Mouse (Mus musculus): Measurements from ENCODE around the gene Engase. TPM values are rescaled to one million over a fixed set of nuclear protein-coding genes. Genes with fewer than 3 reads are reported as not detected.

Engase gene
- polyA plus RNA-seq, 1 experiment from 2014 or later, result 4.0 TPM

DNA sequence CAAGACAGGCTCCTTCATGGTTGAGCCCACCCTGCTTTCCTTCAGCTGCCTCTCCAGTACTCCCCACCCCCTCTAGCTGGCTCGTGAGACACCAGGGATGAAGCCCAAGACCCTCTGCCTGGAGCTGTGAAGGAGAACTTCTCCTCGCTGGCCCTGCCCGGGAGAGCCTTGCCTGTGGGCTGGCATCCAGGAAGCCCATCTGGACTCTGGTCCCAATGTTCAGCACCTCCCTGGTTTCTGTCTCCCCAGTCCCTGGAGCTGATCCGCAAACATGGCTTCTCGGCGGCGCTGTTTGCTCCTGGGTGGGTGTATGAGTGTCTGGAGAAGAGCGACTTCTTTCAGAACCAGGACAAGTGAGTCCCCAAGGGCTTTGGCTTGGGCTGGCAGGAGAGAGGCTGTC lies 7.5 kb downstream of the Engase start:
- peaks cover 6% of the 10 kb centered on the region; the same call in 1 of the 2 replicates for H3K36me3 ChIP-seq (ENCODE audit: control insufficient read depth, insufficient read depth)
- H3K9ac ChIP-seq (ENCODE audit: low read length), result no peak overlapping the region
- no peak overlapping the region for H3K4me3 ChIP-seq (ENCODE audit: low read length)
- H3K4me1 ChIP-seq (ENCODE audit: control insufficient read depth, insufficient read depth, low read length), result no peaks in the 10 kb centered on the region
- H3K4me2 ChIP-seq (ENCODE audit: low read depth, low read length), result no peak overlapping the region
- WGBS, result 80% methylated on average over 8 of the region's 8 CpGs
- ATAC-seq (replicated peaks; ENCODE audit: extremely low read depth, insufficient read depth, low FRiP score), result no peak
- no peaks in the 10 kb centered on the region for H3K27me3 ChIP-seq (ENCODE audit: control insufficient read depth, insufficient read depth, low read length)
- H3K27ac ChIP-seq (ENCODE audit: low read length), result no peak overlapping the region
- H3K9me3 ChIP-seq (replicated peaks; ENCODE audit: control insufficient read depth, low read length), result no peaks in the 10 kb centered on the region

- H3K4me3 ChIP-seq (ENCODE audit: low read length), result no peak overlapping the region
- H3K4me1 ChIP-seq (ENCODE audit: control insufficient read depth, insufficient read depth, low read length), result no peaks in the 10 kb centered on the region
- no peaks in the 10 kb centered on the region for H3K9me3 ChIP-seq (replicated peaks; ENCODE audit: control insufficient read depth, low read length)
- H3K27me3 ChIP-seq (ENCODE audit: control insufficient read depth, insufficient read depth, low read length), result no peaks in the 10 kb centered on the region
- WGBS, result 52% methylated on average over 11 of the region's 11 CpGs
- no peak for ATAC-seq (replicated peaks; ENCODE audit: extremely low read depth, insufficient read depth, low FRiP score)
- H3K27ac ChIP-seq (ENCODE audit: low read length), result no peak overlapping the region
- H3K4me2 ChIP-seq (ENCODE audit: low read depth, low read length), result no peak overlapping the region
- peaks cover 6% of the 10 kb centered on the region; the same call in 1 of the 2 replicates for H3K36me3 ChIP-seq (ENCODE audit: control insufficient read depth, insufficient read depth)
- no peak overlapping the region for H3K9ac ChIP-seq (ENCODE audit: low read length)
Measured at GRCm38 (mm10) chr11:118485338-118485737, 8.7 kb downstream of the Engase start.

GRCm38 (mm10) chr11:118485780-118486179 lies 9.2 kb downstream of the Engase start:
- peaks cover 2% of the 10 kb centered on the region; the same call in 1 of the 2 replicates for H3K4me1 ChIP-seq (ENCODE audit: control insufficient read depth, insufficient read depth, low read length)
- H3K36me3 ChIP-seq (ENCODE audit: control insufficient read depth, insufficient read depth), result peaks cover 6% of the 10 kb centered on the region; the same call in 1 of the 2 replicates
- 81% methylated on average over 3 of the region's 3 CpGs for WGBS
- no peaks in the 10 kb centered on the region for H3K27me3 ChIP-seq (ENCODE audit: control insufficient read depth, insufficient read depth, low read length)
- H3K4me2 ChIP-seq (ENCODE audit: low read depth, low read length), result no peak overlapping the region
- H3K9me3 ChIP-seq (replicated peaks; ENCODE audit: control insufficient read depth, low read length), result no peaks in the 10 kb centered on the region
- no peak overlapping the region for H3K4me3 ChIP-seq (ENCODE audit: low read length)
- no peak for ATAC-seq (replicated peaks; ENCODE audit: extremely low read depth, insufficient read depth, low FRiP score)
- H3K27ac ChIP-seq (ENCODE audit: low read length), result no peak overlapping the region
- no peak overlapping the region for H3K9ac ChIP-seq (ENCODE audit: low read length)

DNA sequence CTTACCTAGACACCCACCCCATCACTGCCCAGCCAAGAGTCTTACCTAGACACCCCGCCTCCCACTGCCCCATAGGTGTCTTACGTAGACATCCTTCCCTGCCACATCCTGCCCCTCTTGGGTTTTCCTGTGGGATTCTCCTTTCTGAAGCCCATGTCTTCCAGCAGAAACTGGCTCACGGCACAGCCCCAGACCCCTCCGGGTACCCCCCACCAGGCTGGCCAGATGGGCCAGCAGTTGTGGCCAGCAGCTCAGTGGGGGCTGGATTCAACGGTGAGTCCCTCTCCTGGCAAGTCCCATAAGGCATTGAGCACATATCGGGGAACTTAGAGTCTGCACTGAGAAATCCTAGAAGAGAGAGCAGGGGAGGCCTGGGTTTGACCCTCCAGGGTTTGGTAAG lies 9.7 kb downstream of the Engase start:
- ATAC-seq (replicated peaks; ENCODE audit: extremely low read depth, insufficient read depth, low FRiP score), result no peak
- 81% methylated on average over 6 of the region's 6 CpGs for WGBS
- H3K36me3 ChIP-seq (ENCODE audit: control insufficient read depth, insufficient read depth), result peaks cover 6% of the 10 kb centered on the region; the same call in 1 of the 2 replicates
- no peak overlapping the region for H3K4me3 ChIP-seq (ENCODE audit: low read length)
- H3K27ac ChIP-seq (ENCODE audit: low read length), result no peak overlapping the region
- H3K4me2 ChIP-seq (ENCODE audit: low read depth, low read length), result no peak overlapping the region
- H3K27me3 ChIP-seq (ENCODE audit: control insufficient read depth, insufficient read depth, low read length), result no peaks in the 10 kb centered on the region
- H3K4me1 ChIP-seq (ENCODE audit: control insufficient read depth, insufficient read depth, low read length), result peaks cover 2% of the 10 kb centered on the region; the same call in 1 of the 2 replicates
- H3K9ac ChIP-seq (ENCODE audit: low read length), result no peak overlapping the region
- no peaks in the 10 kb centered on the region for H3K9me3 ChIP-seq (replicated peaks; ENCODE audit: control insufficient read depth, low read length)

- Histone ChIP-seq H3K9ac (ENCODE audit: low read length) (no peak overlapping the region), H3K27me3 (ENCODE audit: control insufficient read depth, insufficient read depth, low read length) (no peaks in the 10 kb centered on the region), H3K4me2 (ENCODE audit: low read depth, low read length) (no peak overlapping the region), H3K4me1 (ENCODE audit: control insufficient read depth, insufficient read depth, low read length) (peaks cover 2% of the 10 kb centered on the region; the same call in 1 of the 2 replicates), H3K4me3 (ENCODE audit: low read length) (no peak overlapping the region), H3K36me3 (ENCODE audit: control insufficient read depth, insufficient read depth) (peaks cover 5% of the 10 kb centered on the region; the same call in 1 of the 2 replicates), H3K9me3 (replicated peaks; ENCODE audit: control insufficient read depth, low read length) (no peaks in the 10 kb centered on the region), H3K27ac (ENCODE audit: low read length) (no peak overlapping the region)
- ATAC-seq (replicated peaks; ENCODE audit: extremely low read depth, insufficient read depth, low FRiP score), result no peak
- WGBS, result 81% methylated on average over 29 of the region's 29 CpGs
Measured at GRCm38 (mm10) chr11:118486881-118487772, 10.5 kb downstream of the Engase start.

DNA sequence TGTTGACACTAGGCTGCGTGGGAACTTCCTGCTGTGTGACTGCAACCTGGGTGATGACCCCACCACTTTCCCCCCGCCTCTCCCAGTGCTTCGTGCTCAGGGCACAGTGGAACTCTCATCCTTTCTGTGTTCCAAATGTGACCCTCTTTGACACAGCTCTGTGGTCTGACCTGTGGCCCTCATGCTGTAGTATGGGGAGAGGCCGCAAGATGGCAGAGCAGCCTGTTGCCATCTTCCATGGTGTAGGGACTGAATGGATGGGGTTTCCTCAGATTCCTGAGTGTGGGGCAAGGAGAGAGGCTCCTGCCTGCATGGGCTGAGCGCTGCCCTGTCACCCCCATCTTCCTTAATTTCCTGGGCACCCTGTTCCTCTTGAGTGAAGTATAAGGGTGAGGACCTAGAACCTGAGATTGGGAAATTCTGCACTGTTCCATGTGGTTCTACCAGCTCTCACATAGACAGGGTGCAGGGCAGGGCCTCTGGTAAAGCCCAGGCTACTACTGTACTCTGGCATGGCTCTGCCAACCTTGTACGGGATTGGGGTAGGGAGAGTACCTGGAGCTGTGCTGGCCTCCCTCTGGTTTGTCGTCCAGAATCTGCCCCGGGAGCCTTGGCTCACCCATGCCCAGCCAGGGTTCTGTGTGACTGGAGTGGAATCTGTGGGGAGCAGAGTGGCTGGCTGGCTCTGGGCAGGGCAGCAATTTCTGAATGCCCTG lies 11.7 kb downstream of the Engase start:
- no peak overlapping the region for H3K4me3 ChIP-seq (ENCODE audit: low read length)
- H3K36me3 ChIP-seq (ENCODE audit: control insufficient read depth, insufficient read depth), result no peaks in the 10 kb centered on the region
- ATAC-seq (replicated peaks; ENCODE audit: extremely low read depth, insufficient read depth, low FRiP score), result no peak
- no peak overlapping the region for H3K9ac ChIP-seq (ENCODE audit: low read length)
- H3K4me2 ChIP-seq (ENCODE audit: low read depth, low read length), result no peak overlapping the region
- H3K4me1 ChIP-seq (ENCODE audit: control insufficient read depth, insufficient read depth, low read length), result peaks cover 2% of the 10 kb centered on the region; the same call in 1 of the 2 replicates
- WGBS, result 79% methylated on average over 8 of the region's 8 CpGs
- no peak overlapping the region for H3K27ac ChIP-seq (ENCODE audit: low read length)
- H3K9me3 ChIP-seq (replicated peaks; ENCODE audit: control insufficient read depth, low read length), result no peaks in the 10 kb centered on the region
- no peaks in the 10 kb centered on the region for H3K27me3 ChIP-seq (ENCODE audit: control insufficient read depth, insufficient read depth, low read length)

DNA sequence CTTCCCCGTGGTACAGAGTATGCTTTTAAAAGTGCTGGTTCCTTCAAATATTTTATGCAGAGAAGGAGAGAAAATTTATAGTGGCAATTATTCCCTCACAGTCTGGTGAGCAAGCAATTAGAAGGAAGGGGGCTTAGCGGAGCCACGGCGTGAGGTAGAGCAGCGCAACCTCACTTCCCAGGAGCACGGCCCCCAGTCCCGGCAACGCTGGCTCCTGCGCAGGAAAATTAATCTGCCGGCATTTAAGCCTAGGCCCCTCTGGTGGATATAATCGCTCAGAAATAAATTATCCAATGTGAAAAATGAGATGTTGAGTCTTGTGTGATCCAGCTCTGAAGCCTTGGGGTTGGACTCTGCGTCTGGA lies 12.3 kb downstream of the Engase start:
- Histone ChIP-seq H3K9ac (ENCODE audit: low read length) (no peak overlapping the region), H3K27ac (ENCODE audit: low read length) (no peak overlapping the region), H3K36me3 (ENCODE audit: control insufficient read depth, insufficient read depth) (no peaks in the 10 kb centered on the region), H3K9me3 (replicated peaks; ENCODE audit: control insufficient read depth, low read length) (no peaks in the 10 kb centered on the region), H3K4me2 (ENCODE audit: low read depth, low read length) (no peak overlapping the region), H3K4me3 (ENCODE audit: low read length) (no peak overlapping the region), H3K4me1 (ENCODE audit: control insufficient read depth, insufficient read depth, low read length) (peaks cover 2% of the 10 kb centered on the region; the same call in 1 of the 2 replicates), H3K27me3 (ENCODE audit: control insufficient read depth, insufficient read depth, low read length) (no peaks in the 10 kb centered on the region)
- no peak for ATAC-seq (replicated peaks; ENCODE audit: extremely low read depth, insufficient read depth, low FRiP score)
- WGBS, result 83% methylated on average over 12 of the region's 12 CpGs

DNA sequence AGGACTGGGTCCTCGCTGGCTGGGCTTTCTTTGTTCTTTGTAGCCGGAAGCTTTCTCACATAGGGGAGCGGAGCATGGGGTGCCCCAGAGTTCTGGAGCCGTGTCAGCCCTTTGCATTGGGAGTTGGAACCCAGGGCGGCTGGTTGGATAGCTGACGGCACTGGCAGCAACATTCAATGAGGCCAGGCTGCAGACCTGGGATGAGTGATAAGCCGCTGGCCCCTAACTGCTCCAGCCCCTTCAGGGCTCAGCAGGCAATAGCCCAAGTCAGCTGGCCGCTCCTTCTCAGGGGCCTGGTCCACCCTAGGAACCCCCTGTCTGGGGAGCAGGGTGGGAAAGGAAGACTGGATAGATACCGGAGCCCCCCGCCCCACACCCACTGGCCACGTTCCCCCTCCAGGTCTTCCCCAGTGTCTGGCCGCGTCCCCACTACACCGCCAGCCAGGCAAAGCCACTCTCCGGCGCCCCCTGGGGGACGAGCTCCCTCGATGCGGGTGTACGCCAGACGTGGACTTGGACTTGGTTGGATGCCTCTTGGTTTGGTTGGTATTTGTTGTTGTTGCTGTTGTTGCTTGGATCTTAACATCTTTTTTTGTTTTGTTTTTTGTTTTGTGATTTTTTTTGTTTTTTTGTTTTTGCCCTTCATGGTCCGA lies 14.1 kb downstream of the Engase start:
- 18% methylated on average over 22 of the region's 22 CpGs for WGBS

More for the DNA sequence above, 14.1 kb downstream of the Engase start:
- ATAC-seq (replicated peaks; ENCODE audit: extremely low read depth, insufficient read depth, low FRiP score), result peak; percentile 71; the same call in 1 of the 2 replicates
- Histone ChIP-seq H3K27me3 (ENCODE audit: control insufficient read depth, insufficient read depth, low read length) (no peaks in the 10 kb centered on the region), H3K4me3 (ENCODE audit: low read length) (peak overlapping the region; percentile 16; the same call in 1 of the 2 replicates), H3K27ac (ENCODE audit: low read length) (no peak overlapping the region), H3K4me1 (ENCODE audit: control insufficient read depth, insufficient read depth, low read length) (peaks cover 2% of the 10 kb centered on the region; the same call in 1 of the 2 replicates), H3K36me3 (ENCODE audit: control insufficient read depth, insufficient read depth) (no peaks in the 10 kb centered on the region), H3K9me3 (replicated peaks; ENCODE audit: control insufficient read depth, low read length) (no peaks in the 10 kb centered on the region), H3K9ac (ENCODE audit: low read length) (no peak overlapping the region), H3K4me2 (ENCODE audit: low read depth, low read length) (peak overlapping the region; percentile 50)
